Mouse (Mus musculus): ENCODE measurements at regions not wholly inside any gene's neighbourhood (a gene's known extent, or its start where the extent isn't known, plus 50 kb on each side); places are given as distances from the start of the nearest gene placed in this dataset.
A peak's percentile ranks its signal among the peaks of the same experiment; 100 is the strongest.
"Not testable (repeated sequence)": the region's sequence is repeated elsewhere in the genome, so short reads cannot be mapped to it uniquely, and the experiment has no call there.

DNA sequence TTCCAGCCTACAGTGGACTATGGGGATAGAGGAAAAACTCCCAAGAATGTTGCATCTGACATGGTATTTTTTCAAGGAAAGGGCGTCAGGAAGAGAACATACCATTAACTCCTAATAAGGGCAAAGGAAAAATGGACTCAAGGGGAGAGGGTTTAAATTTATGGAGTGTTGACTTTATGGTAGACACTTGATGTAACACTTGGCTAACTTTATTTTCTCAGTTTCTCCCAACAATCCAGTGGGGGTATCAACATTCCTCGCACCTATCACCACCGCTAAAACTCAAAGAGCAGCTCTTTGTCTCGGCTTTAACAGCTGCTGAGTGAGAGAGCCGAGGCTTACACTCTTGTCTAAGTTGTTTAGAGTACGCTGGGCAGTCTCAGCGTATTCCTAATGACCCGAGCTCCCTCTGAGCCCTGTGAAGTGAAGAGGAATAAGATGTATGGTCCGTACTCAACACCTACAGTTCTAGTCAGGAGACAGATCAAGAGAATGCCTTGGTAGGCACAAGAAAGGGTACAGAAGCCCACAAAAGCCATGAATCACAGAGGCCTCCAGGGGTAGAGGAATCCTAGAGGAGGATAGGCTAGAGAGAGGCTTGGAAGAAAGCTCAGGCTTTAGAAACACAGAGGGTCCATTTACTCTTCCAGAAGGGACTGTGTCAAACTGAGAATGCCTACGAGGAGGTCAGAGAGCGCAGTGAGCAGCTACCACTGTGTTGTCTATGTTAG is 236.4 kb downstream of the Gm5426 start:
- DNase-seq = no peak

DNA sequence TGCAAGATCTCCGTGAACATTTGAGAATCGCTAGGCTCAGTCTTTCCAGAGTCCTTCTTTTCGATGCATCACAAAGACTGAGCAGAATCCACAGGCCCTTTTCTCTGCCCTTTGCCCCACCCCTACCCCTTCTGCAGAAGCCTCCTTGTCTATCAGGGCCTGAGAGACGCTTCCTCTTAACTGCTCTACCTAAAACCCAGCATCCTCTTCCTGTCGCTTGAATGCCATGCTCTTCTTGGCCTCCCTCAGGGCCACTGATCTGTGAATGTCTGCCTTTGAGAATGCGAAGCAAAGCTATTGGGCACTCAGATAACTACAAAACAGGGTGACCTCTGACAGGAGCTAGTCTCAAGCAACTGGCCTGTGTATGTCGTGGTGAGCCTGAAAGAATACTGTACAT is 237.1 kb downstream of the Gm5426 start:
- DNase-seq = peak; percentile 15

- peak; percentile 12 to 55 for DNase-seq
Observed at GRCm38 (mm10) chr10:96374293-96375069, 238.1 kb downstream of the Gm5426 start.

GRCm38 (mm10) chr10:96375070-96375447 is 238.7 kb downstream of the Gm5426 start:
- DNase-seq = no peak

DNA sequence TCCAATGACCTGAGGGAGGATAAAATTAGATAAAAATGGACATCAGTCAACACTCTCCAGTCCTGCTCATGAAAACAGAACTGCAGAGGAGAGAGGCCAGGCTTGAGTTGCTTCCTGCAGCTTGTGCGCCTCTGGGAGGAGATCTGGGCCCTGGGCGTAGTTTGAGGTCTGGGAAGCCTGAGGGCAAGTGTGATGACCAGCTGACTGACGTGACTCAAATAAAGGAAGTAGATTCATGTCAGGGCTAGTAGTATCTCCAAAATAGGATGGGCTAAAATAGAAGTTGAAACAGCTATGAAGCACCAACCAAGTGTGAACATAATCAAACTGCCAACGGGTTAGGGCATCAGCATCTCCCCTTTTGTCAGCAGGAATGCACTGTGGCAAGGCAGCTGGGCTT is 239.3 kb upstream of the Btg1 start:
- DNase-seq = peak in 1 of 2 experiments; percentile 72

DNA sequence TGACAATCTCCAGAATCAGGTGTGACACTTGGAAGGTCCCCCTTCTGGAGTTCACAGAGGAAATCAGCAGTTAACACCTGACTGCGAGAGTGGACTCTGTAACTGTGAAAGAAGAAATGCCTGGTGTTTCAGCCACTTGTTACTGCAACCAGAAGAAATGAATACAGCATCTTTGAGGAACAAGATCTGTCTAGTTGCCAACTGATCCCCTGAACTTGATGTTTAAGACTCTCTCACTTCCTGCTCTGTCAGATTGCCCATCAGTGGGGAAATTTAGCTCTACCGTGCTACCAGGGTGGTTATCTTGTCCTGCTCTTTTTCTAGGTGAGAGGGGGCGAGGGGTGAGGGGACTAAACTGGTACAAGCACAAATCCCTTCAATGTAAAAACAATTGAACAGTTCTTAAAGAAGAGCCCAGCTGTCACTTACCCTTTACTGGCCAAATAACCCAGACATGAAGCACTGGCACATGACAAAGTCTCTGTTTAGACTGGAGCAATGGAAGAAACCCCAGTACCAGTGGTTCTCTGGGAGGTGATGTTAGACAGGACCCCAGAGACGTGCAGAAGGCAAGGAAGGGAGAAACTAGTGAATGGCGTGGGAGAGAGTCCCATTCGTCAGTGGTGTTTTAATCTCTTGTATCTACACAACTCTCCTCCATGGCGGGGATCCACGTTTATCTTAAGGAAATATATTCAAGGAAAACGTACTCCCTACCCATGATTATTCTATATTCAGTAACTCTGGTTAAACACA is 237.6 kb upstream of the Btg1 start:
- no peak for DNase-seq

DNA sequence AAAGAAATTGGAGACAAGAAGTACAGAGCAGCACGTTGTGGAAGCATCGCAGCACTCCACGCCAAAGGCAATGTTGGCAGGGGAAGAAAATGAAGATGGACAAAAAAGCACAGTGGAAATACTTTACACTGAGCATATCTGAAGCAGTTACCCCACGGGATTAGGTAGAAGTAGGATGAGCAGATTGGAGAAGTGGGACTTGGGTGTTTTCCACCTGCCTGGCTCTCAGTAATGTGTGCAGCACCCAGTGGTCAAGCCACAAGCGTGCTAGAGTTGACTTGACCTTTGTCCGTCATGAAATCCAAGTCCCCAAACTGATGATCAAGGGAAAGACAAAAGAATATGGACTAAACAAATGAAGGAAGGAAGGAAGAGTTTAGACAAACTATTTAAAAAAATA is 235.1 kb upstream of the Btg1 start:
- DNase-seq = no peak

DNA sequence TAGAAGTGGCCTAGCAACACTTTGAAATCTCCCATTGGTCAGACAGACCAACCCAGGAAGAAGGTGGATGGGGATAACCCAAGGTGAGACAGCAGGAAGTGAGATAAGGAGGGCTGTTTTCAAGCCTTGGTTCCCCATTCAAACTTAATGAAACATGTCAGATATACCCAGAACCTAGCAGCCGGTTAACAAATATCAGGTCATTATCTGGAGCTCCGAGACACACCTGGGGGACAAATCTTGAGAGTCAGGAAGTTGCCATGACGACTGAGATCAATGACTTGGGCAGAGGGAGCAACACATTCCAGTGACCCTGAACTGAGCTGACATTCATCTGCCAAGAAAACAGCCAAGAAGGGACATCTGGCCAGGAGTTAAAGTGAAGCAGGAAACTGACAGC is 225.1 kb upstream of the Btg1 start:
- DNase-seq = no peak

GRCm38 (mm10) chr10:96392836-96393235 is 224.0 kb upstream of the Btg1 start:
- no peak for DNase-seq

DNA sequence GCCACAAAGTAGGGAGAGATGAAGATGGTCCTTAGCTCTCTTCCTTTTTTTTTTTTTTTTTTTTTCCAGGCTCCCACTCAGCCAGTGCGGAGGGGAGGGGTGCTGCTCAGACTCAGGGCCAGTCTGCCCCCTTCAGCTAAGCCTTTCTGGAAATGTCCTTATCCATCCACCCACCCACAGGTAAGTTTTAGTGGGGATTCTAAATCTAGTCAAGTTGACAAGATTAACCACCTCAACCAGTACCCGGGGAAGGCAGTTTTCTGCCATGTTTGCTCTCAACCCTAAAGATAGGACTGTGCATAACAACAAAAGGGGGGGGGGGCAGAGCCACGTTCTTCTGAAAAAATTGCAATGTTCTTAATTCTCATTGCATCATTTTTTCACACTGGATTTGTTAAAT is 222.6 kb upstream of the Btg1 start:
- no peak for DNase-seq

DNA sequence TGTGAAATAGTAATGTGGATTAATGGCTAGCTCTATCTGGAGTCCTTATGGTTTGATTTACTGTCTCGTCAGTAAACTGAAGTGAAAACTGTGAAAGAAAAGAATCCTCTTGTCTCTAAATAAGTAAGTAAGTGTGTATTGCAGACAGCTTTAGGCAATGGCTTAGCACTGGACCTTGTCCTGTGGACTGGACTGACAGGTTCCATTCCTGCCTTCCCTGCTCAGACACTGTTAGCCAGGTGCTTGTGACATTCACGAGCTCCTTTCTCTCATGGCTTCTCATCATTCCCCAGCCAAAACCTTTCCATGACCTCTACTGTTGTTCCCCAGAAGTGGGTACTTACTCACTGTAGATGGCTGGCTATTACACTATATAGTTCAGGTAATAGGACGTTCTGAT is 221.8 kb upstream of the Btg1 start:
- DNase-seq = no peak

GRCm38 (mm10) chr10:96397931-96398561 is 218.8 kb upstream of the Btg1 start:
- no peak for DNase-seq

DNA sequence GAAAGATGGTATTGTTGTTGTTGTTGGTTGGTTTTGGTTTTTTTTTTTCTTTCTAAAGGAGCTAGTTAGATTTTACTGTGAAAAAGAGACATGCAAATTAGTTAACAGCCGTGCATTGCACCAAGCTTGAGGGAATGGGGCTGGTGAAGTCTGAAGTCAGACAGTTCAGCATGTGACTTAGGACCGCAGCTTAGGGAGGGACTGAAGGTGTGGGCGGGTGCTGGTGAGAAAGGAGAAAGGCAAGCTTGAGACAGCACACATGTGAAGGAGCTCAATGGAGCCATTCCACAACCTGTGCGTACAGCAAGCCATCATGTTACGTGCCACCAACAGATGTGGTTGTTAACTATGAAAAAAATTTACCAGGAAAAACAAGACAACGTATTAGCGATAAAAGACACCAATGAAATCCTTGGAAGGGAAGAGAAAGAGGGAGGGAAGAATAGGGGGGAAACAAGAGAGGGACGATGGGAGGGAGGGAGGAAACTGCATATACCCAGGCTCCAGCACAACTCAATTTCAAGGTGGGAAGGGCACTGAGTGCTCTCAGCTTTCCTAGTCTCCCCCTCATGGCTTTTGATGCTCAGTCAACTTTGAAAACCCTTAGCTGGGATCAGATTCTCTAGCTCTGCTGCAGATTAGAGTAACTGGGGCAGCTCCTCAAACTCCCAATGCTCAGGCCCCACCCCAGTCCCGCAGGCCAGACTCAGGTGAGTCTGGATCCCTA is 218.1 kb upstream of the Btg1 start:
- no peak for DNase-seq

- DNase-seq = no peak
Observed at GRCm38 (mm10) chr10:96399636-96400400, 217.0 kb upstream of the Btg1 start.

DNA sequence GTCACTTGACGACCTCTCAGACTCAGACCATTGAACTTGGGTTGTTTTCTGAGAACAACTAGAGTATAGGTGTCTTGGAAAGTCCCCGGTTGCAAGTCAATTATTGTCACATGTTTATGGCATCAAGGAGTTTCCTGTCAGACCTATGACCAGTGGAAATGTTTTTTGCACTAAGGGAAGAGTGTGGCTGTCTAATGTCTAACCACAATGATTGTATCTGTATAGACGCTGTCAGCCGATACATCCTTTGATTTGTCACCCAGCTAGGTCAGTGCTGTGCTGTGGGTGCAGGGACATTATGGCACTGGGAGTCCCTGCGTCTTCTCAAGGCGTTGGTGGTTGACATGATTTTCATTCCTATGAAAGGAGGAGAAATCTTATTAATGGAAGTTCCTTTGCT is 216.0 kb upstream of the Btg1 start:
- no peak for DNase-seq

- no peak for DNase-seq
Observed at GRCm38 (mm10) chr10:96406306-96406705, 210.5 kb upstream of the Btg1 start.

DNA sequence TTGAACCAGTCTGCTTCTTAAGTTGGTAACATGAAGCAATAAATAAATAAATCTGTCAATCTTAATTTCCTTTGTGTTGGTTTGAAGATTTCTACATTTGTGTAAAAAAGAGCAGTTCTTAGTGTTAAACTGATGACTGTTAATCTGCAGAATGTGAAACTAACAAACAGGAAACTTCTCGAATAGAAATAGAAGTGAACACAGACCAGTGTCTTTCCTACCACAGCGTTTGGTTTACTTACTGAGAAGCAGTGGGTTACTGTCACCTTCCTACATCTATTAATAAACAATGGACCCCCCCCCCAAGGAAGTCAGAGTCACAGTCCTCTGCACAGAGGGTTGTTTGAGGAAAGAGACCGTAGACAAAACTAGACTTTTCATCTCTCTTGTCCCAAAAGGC is 209.0 kb upstream of the Btg1 start:
- DNase-seq = no peak

- DNase-seq = no peak
Observed at GRCm38 (mm10) chr10:96408250-96408649, 208.6 kb upstream of the Btg1 start.

DNA sequence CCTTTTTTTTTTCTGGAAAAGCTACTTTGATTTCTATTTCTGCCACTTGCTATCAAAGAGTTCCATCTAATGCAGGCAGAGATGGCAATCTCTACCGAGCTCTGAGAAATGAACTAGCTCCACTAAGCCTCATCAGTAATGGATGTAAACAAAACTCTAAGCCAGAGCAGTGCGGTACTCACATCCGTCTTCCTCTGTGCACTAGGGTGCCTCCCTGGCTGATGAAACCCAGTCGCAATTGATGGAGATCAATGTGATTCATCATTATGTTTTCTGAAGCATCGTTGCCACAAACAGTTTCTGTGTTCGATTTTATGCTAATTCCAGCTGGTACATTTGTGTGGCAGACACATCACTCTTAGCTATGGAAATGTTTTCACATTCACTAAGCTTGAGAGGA is 206.8 kb upstream of the Btg1 start:
- no peak for DNase-seq

DNA sequence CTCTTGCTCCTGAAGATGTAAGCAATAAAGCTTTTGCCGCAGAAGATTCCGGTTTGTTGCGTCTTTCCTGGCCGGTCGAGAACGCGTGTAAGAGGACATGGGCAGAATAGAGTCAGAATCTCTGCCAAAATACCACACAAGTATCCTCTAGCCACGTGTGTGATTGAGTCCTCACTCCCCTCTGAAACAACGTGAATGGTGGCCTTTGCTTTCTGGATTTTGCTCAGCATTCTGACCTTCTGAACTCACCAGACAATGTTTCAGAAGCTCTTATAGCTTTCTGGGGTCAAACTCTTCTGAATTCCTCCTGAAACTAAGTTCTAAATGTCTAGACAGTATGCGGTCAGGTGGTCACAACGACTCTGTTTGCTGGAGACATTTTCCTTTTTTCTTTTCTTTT is 202.0 kb upstream of the Btg1 start:
- DNase-seq = no peak

GRCm38 (mm10) chr10:96421506-96421905 is 195.3 kb upstream of the Btg1 start:
- DNase-seq = not testable (repeated sequence)

Data from heart, adult 18-20 months (tissue).